Mouse (Mus musculus) lung, adult 2 months (tissue): ENCODE data around the gene Ogfrl1. TPM values are rescaled to one million over a fixed set of nuclear protein-coding genes. Genes with fewer than 3 reads are reported as not detected.

Experiments used
- DNase-seq: peaks from one replicate; pipeline ENCODE4 v3.0.0; 2022
- H3K4me1 ChIP-seq: fragments of 200-500 bp; 2 replicates; pipeline ENCODE4 v1.6.1; 2011; ENCODE audit warnings: low read length; ENCODE audit not compliant: control insufficient read depth, insufficient read depth
- H3K4me3 ChIP-seq: fragments of 200-500 bp; replicated peaks from 2 replicates; pipeline ENCODE3; 2011; ENCODE audit warnings: low read depth, mild to moderate bottlenecking, control low read depth, low read length; ENCODE audit errors: extremely low read depth
- CTCF ChIP-seq: fragments of 200-500 bp; IDR thresholded peaks from 2 replicates; pipeline ENCODE4 v1.5.1; 2011; ENCODE audit warnings: mild to moderate bottlenecking, low read length, control low read depth; ENCODE audit not compliant: insufficient read depth
- POLR2A ChIP-seq: fragments of 200-500 bp; IDR thresholded peaks from 2 replicates; pipeline ENCODE4 v1.6.1; 2011; ENCODE audit warnings: low read depth, mild to moderate bottlenecking, control low read depth, low read length, borderline replicate concordance; ENCODE audit errors: extremely low read depth
- WGBS: fragments of 180-500 bp; shearing (Covaris S2); methylation state at CpG from one replicate; pipeline ENCODE4 v1.1.7; 2018; 5-methylcytosine and 5-hydroxymethylcytosine counted together
- polyA plus RNA-seq: library from polyadenylated mRNA; depleted of rRNA; stranded (reverse); fragments of >200 nt; gene quantifications from 2 replicates; pipeline ENCODE4 v1.2.3, GENCODE M21; 2012; rRNA removed

Ogfrl1 gene
- 7.4 and 7.9 TPM in 2 replicates for polyA plus RNA-seq

- TF ChIP-seq CTCF (no peak), POLR2A (no peak)
- WGBS = 41% methylated on average over 4 of the region's 4 CpGs
- DNase-seq = no peak
- Histone ChIP-seq H3K4me1 (peaks cover 3% of the 10 kb centered on the region; the same call in 1 of the 2 replicates), H3K4me3 (no peak within 1 kb of the TSS)
Measured at GRCm38 (mm10) chr1:23397623-23398022, at the start of gene Ogfrl1. Ogfrl1 (minus strand) TSS chr1:23397772.

- 73% methylated on average over 5 of the region's 5 CpGs for WGBS
- DNase-seq = no peak
- TF ChIP-seq CTCF (no peak), POLR2A (no peak)
Measured at GRCm38 (mm10) chr1:23445736-23446424, 48.3 kb upstream of the Ogfrl1 start.

GRCm38 (mm10) chr1:23433612-23434011 is 36.0 kb upstream of the Ogfrl1 start:
- WGBS = 32% methylated on average over 3 of the region's 3 CpGs
- DNase-seq = peak; percentile 11
- TF ChIP-seq CTCF = no peak
- no peak for TF ChIP-seq POLR2A
- no peaks in the 10 kb centered on the region for H3K4me1 ChIP-seq
- H3K4me3 ChIP-seq = no peak overlapping the region

More at GRCm38 (mm10) chr1:23445736-23446424, 48.3 kb upstream of the Ogfrl1 start:
- Histone ChIP-seq H3K4me1 (no peaks in the 10 kb centered on the region), H3K4me3 (no peak overlapping the region)

- WGBS = 91% methylated on average over 2 of the region's 2 CpGs
Measured at GRCm38 (mm10) chr1:23426447-23426846, 28.9 kb upstream of the Ogfrl1 start.

GRCm38 (mm10) chr1:23418941-23419340 is 21.4 kb upstream of the Ogfrl1 start:
- Histone ChIP-seq H3K4me3 (no peak overlapping the region), H3K4me1 (no peaks in the 10 kb centered on the region)
- no peak for DNase-seq
- WGBS = 94% methylated on average over 1 of the region's 1 CpGs
- TF ChIP-seq POLR2A (no peak), CTCF (no peak)

More at GRCm38 (mm10) chr1:23426447-23426846, 28.9 kb upstream of the Ogfrl1 start:
- Histone ChIP-seq H3K4me3 (no peak overlapping the region), H3K4me1 (no peaks in the 10 kb centered on the region)
- no peak for DNase-seq
- TF ChIP-seq CTCF = no peak
- TF ChIP-seq POLR2A = no peak

- Histone ChIP-seq H3K4me1 (no peaks in the 10 kb centered on the region), H3K4me3 (no peak overlapping the region)
- no peak for DNase-seq
- 43% methylated on average over 2 of the region's 2 CpGs for WGBS
- TF ChIP-seq CTCF = no peak
Measured at GRCm38 (mm10) chr1:23418059-23418458, 20.5 kb upstream of the Ogfrl1 start.

- no peak overlapping the region for H3K4me3 ChIP-seq
- TF ChIP-seq POLR2A (no peak), CTCF (no peak)
- DNase-seq = no peak
- no peaks in the 10 kb centered on the region for H3K4me1 ChIP-seq
- WGBS = 79% methylated on average over 3 of the region's 3 CpGs
Measured at GRCm38 (mm10) chr1:23417562-23417961, 20.0 kb upstream of the Ogfrl1 start.

GRCm38 (mm10) chr1:23411533-23411932 is 14.0 kb upstream of the Ogfrl1 start:
- no peak for DNase-seq
- WGBS = 88% methylated on average over 5 of the region's 5 CpGs
- no peak for TF ChIP-seq CTCF
- TF ChIP-seq POLR2A = no peak
- no peak overlapping the region for H3K4me3 ChIP-seq
- H3K4me1 ChIP-seq = no peaks in the 10 kb centered on the region

- Histone ChIP-seq H3K4me3 (no peak overlapping the region), H3K4me1 (no peaks in the 10 kb centered on the region)
- no peak for DNase-seq
- no peak for TF ChIP-seq CTCF
- no peak for TF ChIP-seq POLR2A
- 79% methylated on average over 2 of the region's 2 CpGs for WGBS
Measured at GRCm38 (mm10) chr1:23409960-23410359, 12.4 kb upstream of the Ogfrl1 start.

GRCm38 (mm10) chr1:23402401-23402800 is 4.8 kb upstream of the Ogfrl1 start:
- Histone ChIP-seq H3K4me1 (peaks cover 3% of the 10 kb centered on the region; the same call in 1 of the 2 replicates), H3K4me3 (no peak overlapping the region)
- DNase-seq = no peak
- WGBS = 88% methylated on average over 3 of the region's 3 CpGs
- TF ChIP-seq POLR2A (no peak), CTCF (no peak)
